Mouse (Mus musculus) induced T-regulatory cell, adult 2 months (primary cell): ENCODE data around the gene Sdhb.

Experiments used
- DNase-seq: peaks from one replicate; pipeline ENCODE4 v3.0.0-alpha.2; 2012; ENCODE audit warnings: low read depth

Sdhb gene

GRCm38 (mm10) chr4:140948481-140948880 is 12.5 kb upstream of the Sdhb start:
- peak; percentile 75 for DNase-seq

- peak; percentile 59 for DNase-seq
Measured at GRCm38 (mm10) chr4:140949052-140949451, 12.0 kb upstream of the Sdhb start.

- peak; percentile 74 for DNase-seq
Measured at GRCm38 (mm10) chr4:140949616-140950015, 11.4 kb upstream of the Sdhb start.

GRCm38 (mm10) chr4:140950574-140950973 is 10.4 kb upstream of the Sdhb start:
- no peak for DNase-seq

GRCm38 (mm10) chr4:140951861-140952641 is 9.0 kb upstream of the Sdhb start:
- peak; percentile 82 for DNase-seq

GRCm38 (mm10) chr4:140957131-140957702 is 3.8 kb upstream of the Sdhb start:
- no peak for DNase-seq

GRCm38 (mm10) chr4:140957725-140958124 is 3.3 kb upstream of the Sdhb start:
- DNase-seq = peak; percentile 87

GRCm38 (mm10) chr4:140958319-140958718 is 2.7 kb upstream of the Sdhb start:
- DNase-seq = no peak

GRCm38 (mm10) chr4:140959128-140959679 is 1.8 kb upstream of the Sdhb start:
- DNase-seq = no peak

- peak; percentile 24 for DNase-seq
Measured at GRCm38 (mm10) chr4:140959715-140960479, 1.1 kb upstream of the Sdhb start.

GRCm38 (mm10) chr4:140961467-140962206 is 634 bp downstream of the Sdhb start:
- DNase-seq = no peak

- no peak for DNase-seq
Measured at GRCm38 (mm10) chr4:140962207-140962909, 1.4 kb downstream of the Sdhb start.

GRCm38 (mm10) chr4:140962950-140963349 is 1.9 kb downstream of the Sdhb start:
- DNase-seq = peak; percentile 50

- peak; percentile 28 for DNase-seq
Measured at GRCm38 (mm10) chr4:140963941-140964597, 3.1 kb downstream of the Sdhb start.

GRCm38 (mm10) chr4:140964620-140965019 is 3.6 kb downstream of the Sdhb start:
- DNase-seq = peak; percentile 91

- no peak for DNase-seq
Measured at GRCm38 (mm10) chr4:140967386-140968159, 6.6 kb downstream of the Sdhb start.

- DNase-seq = no peak
Measured at GRCm38 (mm10) chr4:140971691-140972090, 10.7 kb downstream of the Sdhb start.

GRCm38 (mm10) chr4:140974408-140974807 is 13.4 kb downstream of the Sdhb start:
- DNase-seq = no peak

GRCm38 (mm10) chr4:140975356-140975755 is 14.4 kb downstream of the Sdhb start:
- DNase-seq = no peak

- DNase-seq = no peak
Measured at GRCm38 (mm10) chr4:140977278-140977677, 16.3 kb downstream of the Sdhb start.
